Mouse (Mus musculus) right cerebral cortex, postnatal 4 days (tissue): Measurements from ENCODE around the gene Anp32b.

Experiments
- DNase-seq: peaks from one replicate; pipeline ENCODE4 v3.0.0-alpha.2; 2022

Gene Anp32b

DNA sequence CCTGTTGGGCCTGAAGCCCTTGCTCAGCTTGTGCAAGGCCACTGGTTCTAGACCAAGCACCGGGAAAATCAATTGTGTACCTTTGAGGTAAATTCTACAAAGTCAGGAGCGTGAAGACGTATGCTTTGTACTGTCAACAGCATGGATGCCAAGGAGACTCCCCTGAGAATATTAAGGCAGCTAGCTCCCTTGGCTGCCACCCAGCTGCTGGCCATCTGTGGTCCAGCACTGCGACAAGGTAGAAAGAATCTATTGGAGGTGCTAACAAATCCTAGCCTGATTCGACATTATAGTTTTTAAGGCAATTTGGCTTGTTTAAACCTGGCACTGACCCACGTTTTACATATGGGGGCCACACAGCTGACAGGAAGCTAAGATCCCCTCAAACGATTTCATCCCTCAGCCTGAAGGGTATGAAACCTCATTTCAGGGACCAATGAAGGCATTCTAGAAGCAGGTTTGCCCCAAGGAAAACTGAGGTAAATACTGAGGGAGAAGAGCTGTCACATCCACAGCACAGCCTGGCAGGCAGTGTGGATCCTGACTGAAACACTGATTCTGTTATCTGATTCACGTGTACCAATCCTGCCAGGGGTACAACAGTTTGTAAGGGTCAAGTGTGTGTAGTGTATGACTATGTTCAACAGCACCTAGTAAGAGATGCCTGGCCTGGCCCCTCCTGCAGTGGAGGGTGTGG, 54.8 kb downstream of the Anp32b start:
- no peak for DNase-seq

DNA sequence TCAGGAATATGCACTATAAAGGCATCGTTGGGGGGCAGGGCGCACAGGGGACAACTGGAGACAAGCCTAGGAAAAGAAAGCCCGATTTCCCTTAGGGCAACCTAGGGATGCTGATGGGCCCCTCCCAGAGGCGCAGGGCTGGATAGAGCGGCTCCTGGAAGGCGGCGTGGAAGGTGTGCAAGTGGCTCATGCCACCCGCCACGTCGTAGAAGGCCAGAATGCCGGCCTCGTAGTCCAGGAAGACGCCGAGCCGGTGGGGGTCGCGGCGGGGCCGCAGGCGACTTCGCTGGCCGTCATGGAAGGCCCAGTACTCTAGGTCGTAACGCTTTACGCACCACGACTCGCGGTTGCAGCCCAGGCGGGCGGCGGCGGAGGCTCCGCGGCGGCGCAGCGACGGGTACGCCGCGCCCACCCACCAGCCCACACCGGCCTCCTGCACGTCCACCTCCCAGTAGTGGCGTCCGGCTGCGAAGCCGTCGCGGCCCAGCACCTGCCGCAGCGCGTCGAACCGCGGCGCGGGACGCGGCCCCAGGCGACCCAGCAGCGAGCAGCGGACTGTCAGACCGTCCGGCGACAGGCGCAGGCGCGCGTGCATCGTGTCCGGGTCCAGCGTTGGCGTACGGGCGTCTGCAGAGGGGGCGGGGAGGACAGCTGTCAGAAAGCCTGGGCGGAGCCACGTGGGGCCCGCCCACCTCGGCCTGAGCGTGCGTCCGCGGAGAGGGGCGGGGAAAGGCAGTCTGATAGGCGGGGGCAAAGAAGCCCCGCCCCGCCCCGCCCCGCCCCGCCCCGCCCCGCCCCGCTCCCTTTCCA, 56.3 kb downstream of the Anp32b start:
- peak; percentile 89 for DNase-seq

DNA sequence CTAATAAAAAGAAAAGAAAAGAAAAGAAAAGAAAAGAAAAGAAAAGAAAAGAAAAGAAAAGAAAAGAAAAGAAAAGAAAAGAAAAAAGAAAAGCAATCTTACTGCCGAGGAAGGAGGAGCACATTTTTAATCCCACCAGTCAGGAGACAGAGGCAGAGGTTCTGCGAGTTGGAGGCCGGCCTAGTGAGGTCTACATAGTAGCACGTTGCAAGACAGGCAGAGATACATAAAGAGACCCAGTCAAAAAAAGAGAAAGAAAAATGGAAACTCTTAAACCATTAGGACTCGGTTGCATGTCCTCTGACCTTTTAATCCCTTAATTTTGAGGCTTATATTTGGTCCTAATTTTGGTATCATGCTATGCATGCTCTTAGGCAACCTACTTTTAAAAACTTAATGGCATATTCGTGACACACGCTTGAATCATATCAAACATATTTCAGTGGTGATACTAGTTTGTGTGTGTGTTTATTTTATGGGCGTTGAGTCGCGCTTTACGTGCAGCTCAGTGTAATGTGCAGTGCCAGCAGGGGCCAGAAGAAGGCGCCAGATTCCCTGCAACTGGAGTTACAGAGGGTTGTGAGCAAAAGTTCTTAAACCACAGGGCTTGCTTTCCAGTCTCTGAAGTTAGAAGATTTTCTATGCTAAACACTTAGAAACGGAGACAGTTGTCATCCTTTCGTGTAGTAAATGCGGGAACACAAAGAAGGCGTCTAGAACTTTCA, 57.2 kb downstream of the Anp32b start:
- DNase-seq, result peak; percentile 83

DNA sequence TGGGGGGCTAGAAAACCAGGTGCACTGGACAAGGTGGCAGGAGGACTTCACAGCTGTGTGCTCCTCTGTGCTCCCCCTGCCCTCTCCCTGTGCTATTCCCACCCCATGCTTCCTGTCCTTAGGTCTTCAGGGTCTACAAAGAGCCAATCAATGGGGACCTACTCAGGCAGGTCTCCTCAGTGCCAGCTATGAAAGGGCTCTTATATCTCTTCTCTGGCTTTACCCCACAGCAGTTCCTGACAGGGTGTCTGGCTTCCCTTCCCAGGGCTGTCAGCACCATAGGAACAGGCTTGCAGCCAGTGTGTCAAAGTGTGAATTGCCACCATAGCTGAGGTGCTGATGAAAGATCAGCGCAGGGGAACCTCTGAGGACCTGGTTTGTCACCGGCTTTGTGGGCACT, 69.8 kb downstream of the Anp32b start:
- no peak for DNase-seq

DNA sequence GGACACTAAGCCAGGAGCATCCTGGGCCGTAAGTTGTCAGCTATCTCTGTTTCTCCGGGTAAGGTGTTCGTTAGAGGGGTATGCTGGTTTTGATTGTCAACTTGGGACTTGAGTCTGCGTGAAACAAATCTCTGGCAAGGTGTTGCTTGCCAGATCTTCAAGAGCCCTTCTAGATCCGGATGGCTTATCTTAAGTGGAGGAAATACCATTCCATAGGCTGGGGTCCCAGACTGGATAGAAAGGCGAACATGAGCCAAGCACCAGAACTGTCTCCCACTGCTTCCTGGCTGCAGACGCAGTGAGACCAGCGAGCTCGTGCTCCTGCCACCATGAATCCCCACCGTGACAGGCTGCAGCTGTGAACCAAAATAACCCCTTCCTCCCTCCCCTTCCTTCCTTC, 70.8 kb downstream of the Anp32b start:
- no peak for DNase-seq
